Mouse (Mus musculus): ENCODE measurements around the gene Gps2.
"Not testable (repeated sequence)": the region's sequence is repeated elsewhere in the genome, so short reads cannot be mapped to it uniquely, and the experiment has no call there.

Gene Gps2

GRCm38 (mm10) chr11:69937834-69938233 lies 24.1 kb downstream of the Gps2 start:
- no peak for DNase-seq

DNA sequence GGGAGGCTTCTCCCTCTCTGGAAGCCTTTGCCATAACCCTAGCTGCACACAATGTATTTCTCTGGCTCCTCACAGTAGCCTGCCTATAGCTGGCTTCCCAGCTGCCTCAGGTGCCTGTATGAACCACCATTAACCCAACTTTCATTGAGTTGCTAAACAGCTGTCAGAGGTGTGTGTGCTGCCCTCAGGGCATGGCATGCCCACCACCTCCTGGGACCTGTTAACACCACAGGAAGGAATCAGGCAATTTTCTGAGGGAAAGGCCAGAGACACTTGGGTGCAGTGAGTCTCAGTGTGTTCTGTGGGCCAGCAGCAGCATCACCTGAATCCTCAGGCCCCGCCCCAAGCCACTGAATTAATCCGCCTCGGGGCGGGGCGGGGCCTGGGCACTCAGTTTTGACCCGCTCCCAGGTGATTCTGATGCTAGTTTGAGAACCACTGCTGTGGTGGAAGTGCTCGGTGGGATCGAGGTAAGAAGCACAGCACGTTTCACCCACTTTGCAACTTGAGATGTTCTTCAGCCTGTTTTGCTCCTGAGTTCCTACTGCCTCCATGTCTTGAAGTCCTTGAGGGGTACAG lies 24.8 kb downstream of the Gps2 start:
- no peak for DNase-seq

GRCm38 (mm10) chr11:69939181-69939580 lies 25.5 kb downstream of the Gps2 start:
- DNase-seq, result no peak

DNA sequence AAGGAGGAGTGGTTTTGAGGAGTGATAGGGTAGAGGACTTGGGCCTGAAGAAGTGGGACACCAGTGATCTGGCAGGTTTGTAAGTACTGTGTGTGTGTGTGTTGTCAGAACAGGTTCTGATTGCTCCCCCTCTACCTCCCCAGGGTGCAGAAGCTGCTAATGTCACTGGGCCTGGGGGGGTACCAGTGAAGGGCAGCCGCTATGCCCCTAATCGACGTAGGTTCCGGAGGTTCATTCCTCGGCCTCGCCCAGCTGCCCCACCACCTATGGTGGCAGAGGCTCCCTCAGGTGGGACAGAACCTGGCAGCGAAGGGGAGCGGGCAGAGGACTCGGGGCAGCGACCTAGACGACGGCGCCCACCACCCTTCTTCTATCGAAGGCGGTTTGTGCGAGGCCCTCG lies 26.0 kb downstream of the Gps2 start:
- no peak for DNase-seq

GRCm38 (mm10) chr11:69940962-69941361 lies 27.3 kb downstream of the Gps2 start:
- no peak for DNase-seq

DNA sequence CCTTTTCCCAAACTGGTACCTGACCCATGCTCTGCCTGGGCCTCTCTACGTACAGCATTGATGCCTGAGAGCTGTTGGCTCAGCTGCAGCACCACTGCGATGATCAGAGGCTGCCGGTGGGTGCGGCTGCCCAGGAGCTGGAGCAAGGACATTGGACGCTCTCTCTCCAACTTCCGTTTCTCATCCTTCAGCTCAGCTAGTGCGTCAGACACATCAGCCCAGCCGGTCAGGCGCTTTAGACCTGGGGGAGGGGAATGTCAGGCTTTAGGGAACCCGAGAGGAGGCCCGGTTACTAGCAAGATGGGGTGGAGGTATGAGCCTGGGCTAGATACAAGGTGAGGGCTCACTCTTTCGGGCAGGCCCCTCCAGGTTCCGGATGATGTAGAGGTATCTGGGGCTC lies 31.5 kb downstream of the Gps2 start:
- DNase-seq, result no peak

DNA sequence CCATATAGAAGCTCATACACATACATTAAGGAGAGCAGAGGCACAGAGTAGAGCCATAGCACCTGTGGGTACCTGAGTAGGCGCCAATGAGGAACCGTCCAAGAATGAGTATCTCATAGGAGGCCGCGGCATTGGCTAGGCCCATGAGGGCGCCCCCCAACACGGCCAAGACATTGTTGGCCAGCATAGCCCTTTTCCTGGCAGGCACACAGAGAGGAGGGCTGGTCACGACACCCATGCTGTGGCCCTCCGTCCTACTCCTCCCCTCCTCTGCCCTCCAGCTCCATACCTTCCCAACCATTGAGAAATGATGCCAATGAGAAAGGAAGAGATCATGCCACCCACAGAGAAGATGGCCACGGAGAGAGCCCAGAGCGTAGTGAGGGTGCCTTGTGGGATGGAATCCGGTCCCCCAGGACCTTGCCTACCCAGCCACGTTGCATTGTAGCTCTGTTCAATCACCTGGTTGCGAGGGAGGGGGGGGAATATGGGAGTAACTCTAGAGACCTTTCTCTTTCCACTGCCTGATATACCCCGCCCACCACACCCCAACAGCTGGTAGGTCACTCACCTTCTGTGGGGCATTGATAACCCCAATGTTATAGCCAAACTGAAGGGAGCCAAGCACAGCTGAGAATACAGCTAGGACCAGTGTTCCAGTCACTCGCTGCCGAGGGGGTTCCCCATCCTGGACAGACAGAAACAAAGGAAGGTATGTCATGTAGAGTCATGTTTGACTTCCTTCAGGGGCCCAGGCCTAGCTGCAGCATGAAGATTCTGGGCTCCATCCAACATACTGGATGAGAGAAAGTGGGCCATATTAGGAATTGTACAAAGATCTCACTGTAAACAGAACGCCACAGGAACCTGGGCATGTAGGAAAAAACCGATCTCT lies 32.6 kb downstream of the Gps2 start:
- DNase-seq, result no peak

DNA sequence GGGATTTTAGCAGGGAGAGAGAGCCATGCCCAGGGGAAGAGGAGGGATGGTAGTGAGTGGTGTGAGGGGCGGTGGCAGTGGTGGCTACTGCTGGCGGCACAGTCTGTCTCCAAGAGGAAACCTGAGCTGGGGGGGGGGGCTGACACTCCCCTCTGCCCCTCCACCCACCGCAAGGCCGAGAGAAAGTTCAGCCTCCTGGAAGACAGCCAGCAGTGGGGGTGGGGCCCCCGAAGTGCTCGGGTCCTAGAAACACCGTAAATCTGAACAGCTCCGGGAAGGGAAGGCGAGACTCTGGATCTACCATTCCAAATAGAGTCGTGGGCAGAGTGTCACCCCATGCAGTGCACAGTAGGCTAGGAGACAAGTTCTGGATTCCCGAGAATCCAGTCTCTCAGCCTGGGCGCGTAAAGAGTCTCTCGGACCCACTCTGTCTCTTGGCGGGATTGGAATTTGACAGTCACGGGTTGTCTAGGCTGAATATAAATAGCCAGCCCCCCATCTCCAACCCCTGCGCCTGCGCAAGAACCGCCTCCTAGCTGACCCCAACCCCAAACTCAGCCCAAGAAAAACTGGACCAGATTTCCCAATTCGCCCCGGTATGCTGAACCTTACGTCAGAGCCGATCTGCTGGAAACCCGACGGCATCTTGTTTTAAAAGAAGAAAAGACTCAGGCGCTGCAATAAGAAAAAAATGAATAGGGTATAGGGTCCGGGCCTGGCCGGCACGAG lies 33.8 kb downstream of the Gps2 start:
- DNase-seq, result no peak

- DNase-seq, result peak; percentile 42
Observed at GRCm38 (mm10) chr11:69948066-69948762, 34.5 kb downstream of the Gps2 start, which contains the start of gene Slc2a4. TSS of gene Slc2a4 (minus strand) at chr11:69948188.

- peak; percentile 70 for DNase-seq
Observed at GRCm38 (mm10) chr11:69948763-69949150, 35.1 kb downstream of the Gps2 start.

GRCm38 (mm10) chr11:69950807-69951459 lies 37.2 kb downstream of the Gps2 start:
- no peak for DNase-seq

DNA sequence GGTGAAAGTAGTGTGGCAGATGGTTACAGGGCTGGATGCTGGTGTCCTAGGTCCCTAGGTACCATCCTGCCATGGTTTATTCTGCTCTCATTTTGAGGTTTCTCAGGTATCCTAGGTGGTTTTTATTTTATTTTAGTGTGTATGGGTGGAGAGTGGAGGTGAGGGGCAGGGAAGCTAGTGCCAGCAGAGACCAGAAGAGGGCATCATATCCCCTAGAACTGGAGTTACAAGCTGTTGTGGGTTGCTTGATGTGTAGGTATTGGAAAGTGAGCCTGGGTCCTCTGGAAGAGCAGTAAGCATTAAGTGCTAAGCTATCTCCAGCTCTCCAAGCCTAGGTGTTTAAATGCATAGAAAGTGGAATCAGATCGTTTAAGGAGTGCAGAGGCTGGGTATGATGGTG lies 38.6 kb downstream of the Gps2 start:
- DNase-seq, result no peak

GRCm38 (mm10) chr11:69953267-69953915 lies 39.7 kb downstream of the Gps2 start:
- no peak for DNase-seq

DNA sequence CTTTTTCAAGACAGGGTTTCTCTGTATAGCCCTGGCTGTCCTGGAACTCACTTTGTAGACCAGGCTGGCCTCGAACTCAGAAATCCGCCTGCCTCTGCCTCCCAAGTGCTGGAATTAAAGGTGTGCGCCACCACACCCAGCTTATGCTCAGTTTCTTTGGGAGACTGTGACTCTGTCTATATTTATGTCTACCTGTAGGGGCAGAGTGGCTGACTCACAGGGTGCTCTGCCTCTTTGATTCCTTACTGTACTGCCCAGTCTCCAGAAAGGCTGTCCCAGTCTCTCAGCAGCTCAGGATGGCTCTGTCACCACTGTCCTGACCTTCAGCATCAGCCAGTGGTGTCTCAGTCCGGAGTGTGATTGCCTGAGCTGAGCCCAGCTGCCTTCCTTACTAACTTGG lies 41.9 kb downstream of the Gps2 start:
- DNase-seq, result not testable (repeated sequence)

DNA sequence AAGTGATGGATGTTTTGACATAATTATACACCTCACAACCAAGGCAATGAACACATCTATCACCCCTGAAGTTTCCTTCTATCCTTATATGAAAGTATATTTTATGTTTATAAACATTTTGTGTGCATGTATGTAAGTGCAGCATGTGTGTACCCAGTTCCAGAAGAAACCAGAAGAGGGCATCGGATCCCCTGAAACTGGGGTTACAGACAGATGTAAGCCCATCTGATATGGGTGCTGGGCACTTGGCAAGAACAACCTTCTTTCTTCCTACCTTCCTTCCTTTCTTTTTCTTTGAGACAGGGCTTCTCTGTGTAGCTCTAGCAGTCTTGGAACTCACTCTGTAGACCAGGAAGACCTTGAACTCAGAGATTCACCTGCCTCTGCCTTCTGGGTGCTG lies 42.5 kb downstream of the Gps2 start:
- DNase-seq, result no peak

- DNase-seq, result no peak
Observed at GRCm38 (mm10) chr11:69960616-69961015, 46.9 kb downstream of the Gps2 start.

DNA sequence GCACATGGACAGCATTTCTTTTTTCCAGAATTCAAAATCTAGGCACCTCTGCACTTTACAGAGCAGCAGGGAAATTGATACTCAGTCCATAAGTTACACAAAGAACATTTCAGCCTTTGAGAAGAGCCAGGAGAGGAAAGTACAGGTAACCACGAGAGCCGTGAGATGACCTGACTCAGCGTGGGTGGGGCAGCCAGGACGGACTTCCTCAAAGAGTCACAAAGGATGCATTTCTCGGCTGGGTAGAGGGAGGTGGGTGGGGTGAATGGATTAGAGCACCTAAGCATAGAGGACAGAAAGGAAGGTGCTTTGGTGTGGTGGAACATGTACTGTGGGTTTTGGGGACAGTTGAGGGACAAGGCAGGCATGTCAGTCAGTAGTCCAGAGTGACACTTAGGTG lies 48.2 kb downstream of the Gps2 start:
- no peak for DNase-seq

- DNase-seq, result no peak
Observed at GRCm38 (mm10) chr11:69964650-69965270, 51.1 kb downstream of the Gps2 start, which contains the start of gene Cldn7. TSS of gene Cldn7 (plus strand) at chr11:69964779.

GRCm38 (mm10) chr11:69965271-69966005 lies 51.8 kb downstream of the Gps2 start:
- no peak for DNase-seq

Data from cerebellum, adult 11 months (tissue).